In genomic region chr11:103325172-103325571, GRCm38 (mm10) we compare ENCODE assay signal across 7 mouse cellular contexts. TPM values are rescaled to one million over a fixed set of nuclear protein-coding genes. Genes with fewer than 3 reads are reported as not detected.
DNase-seq lines count a peak whose midpoint lies in the region; ATAC-seq and TF ChIP-seq lines count a peak whose summit lies in the region.

No protein-coding gene starts in this region.

- WGBS in lung, postnatal 0 days = 3% methylated on average over 8 of the region's 8 CpGs

- H3K9me3 ChIP-seq in ES-Bruce4 (replicated peaks; ENCODE audit: control insufficient read depth, insufficient read depth, low read length, poor library complexity, severe bottlenecking) = no peaks in the 10 kb centered on the region
- no peaks in the 10 kb centered on the region for H3K9me3 ChIP-seq in lung, postnatal 0 days (ENCODE audit: low read length)

- no peak overlapping the region for H3K27ac ChIP-seq in ES-Bruce4 (ENCODE audit: insufficient read depth, low read length)
- no peak overlapping the region for H3K27ac ChIP-seq in lung, postnatal 0 days (ENCODE audit: low read length)

- no peak overlapping the region for H3K4me2 ChIP-seq in lung, postnatal 0 days (replicated peaks; ENCODE audit: low read depth, low read length)

- no peak overlapping the region for H3K9ac ChIP-seq in ES-Bruce4 (ENCODE audit: low read depth, poor library complexity, severe bottlenecking)
- no peak overlapping the region for H3K9ac ChIP-seq in lung, postnatal 0 days (replicated peaks; ENCODE audit: low read depth)

- no peak for TF ChIP-seq EP300 in ES-Bruce4 (IDR thresholded peaks at IDR 0.05; ENCODE audit: insufficient read depth, low read depth, low read length)
- no peak for TF ChIP-seq EP300 in lung, postnatal 0 days (IDR thresholded peaks at IDR 0.05)

- H3K27me3 ChIP-seq in ES-Bruce4 (ENCODE audit: control insufficient read depth, insufficient read depth, low read length, poor library complexity, severe bottlenecking) = no peaks in the 10 kb centered on the region
- H3K27me3 ChIP-seq in lung, postnatal 0 days (replicated peaks; ENCODE audit: insufficient read depth, low read length) = no peaks in the 10 kb centered on the region

- ATAC-seq in granulocyte monocyte progenitor cell, adult 5-6 weeks (replicated peaks; ENCODE audit: poor library complexity, severe bottlenecking) = peak; percentile 75
- peak; percentile 76 for ATAC-seq in lung, postnatal 0 days

- TF ChIP-seq CTCF in ES-Bruce4 (IDR thresholded peaks at IDR 0.05; ENCODE audit: low read depth, low read length) = peak; percentile 90
- TF ChIP-seq CTCF in lung, postnatal 0 days (IDR thresholded peaks at IDR 0.05) = peak; percentile 93

- H3K36me3 ChIP-seq in ES-Bruce4 (ENCODE audit: control insufficient read depth, insufficient read depth, low read length, poor library complexity, severe bottlenecking) = no peaks in the 10 kb centered on the region
- H3K36me3 ChIP-seq in lung, postnatal 0 days (ENCODE audit: insufficient read depth, low read length) = no peaks in the 10 kb centered on the region

- H3K4me1 ChIP-seq in ES-Bruce4 (ENCODE audit: control insufficient read depth, insufficient read depth, low read length) = no peaks in the 10 kb centered on the region
- no peaks in the 10 kb centered on the region for H3K4me1 ChIP-seq in lung, postnatal 0 days (ENCODE audit: insufficient read depth, low read depth, low read length)

- TF ChIP-seq POLR2A in ES-Bruce4 (IDR thresholded peaks at IDR 0.05; ENCODE audit: insufficient read depth, low read length) = no peak

- no peak overlapping the region for H3K4me3 ChIP-seq in ES-Bruce4 (ENCODE audit: low read depth, low read length)
- H3K4me3 ChIP-seq in lung, postnatal 0 days (ENCODE audit: low read depth, low read length) = no peak overlapping the region

- peak; percentile 85 for DNase-seq in ZHBTc4 (ENCODE audit: low read depth, low spot score)
- peak; percentile 84 for DNase-seq in embryo, embryonic 10.5 days (ENCODE audit: low spot score)
- DNase-seq in kidney, postnatal 14 days = peak; percentile 74
- DNase-seq in lung, postnatal 0 days (ENCODE audit: low spot score) = peak; percentile 86
- DNase-seq in right cerebral cortex, postnatal 25 days = peak; percentile 56

RNA-seq across cellular contexts. Expression of gene Arhgap27, which starts 38.3 kb away (rescaled TPM):
- polyA plus RNA-seq in ES-Bruce4 (2011; ENCODE audit: insufficient read depth, insufficient read length, low read depth, missing spikeins) = 8.5 and 9.8 TPM in 2 replicates
- total RNA-seq in granulocyte monocyte progenitor cell, adult 5-6 weeks (2014; fragmentation: Nextera tagmentation) = 21.3 and 29.3 TPM in 2 replicates
- 11.0 and 19.0 TPM in 2 replicates for total RNA-seq in granulocyte monocyte progenitor cell, adult 5-6 weeks (2017)
- 18.5 and 20.0 TPM in 2 replicates for polyA plus RNA-seq in lung, postnatal 0 days (2015; fragmentation: Nextera tagmentation; extraction: Ambion mirVana)

RNA-seq across cellular contexts. Expression of gene Map3k14, which starts 57.9 kb away (rescaled TPM):
- polyA plus RNA-seq in ES-Bruce4 (2011; ENCODE audit: insufficient read depth, insufficient read length, low read depth, missing spikeins) = 2.2 and 3.3 TPM in 2 replicates
- 10.9 and 16.7 TPM in 2 replicates for total RNA-seq in granulocyte monocyte progenitor cell, adult 5-6 weeks (2014; fragmentation: Nextera tagmentation)
- 5.2 and 9.6 TPM in 2 replicates for total RNA-seq in granulocyte monocyte progenitor cell, adult 5-6 weeks (2017)
- 2.6 and 4.0 TPM in 2 replicates for polyA plus RNA-seq in lung, postnatal 0 days (2015; fragmentation: Nextera tagmentation; extraction: Ambion mirVana)
